Mouse (Mus musculus) urinary bladder, adult 18-20 months (tissue): ENCODE results near the gene Klrc3.
"Not testable (repeated sequence)": the region's sequence is repeated elsewhere in the genome, so short reads cannot be mapped to it uniquely, and the experiment has no call there.

Experiments
- DNase-seq, 2 experiments: peaks; one replicate each; pipeline ENCODE4 v3.0.0; 2022; ENCODE audit warnings: low spot score in 2 of 2, mixed read lengths in 2 of 2

Gene Klrc3

DNA sequence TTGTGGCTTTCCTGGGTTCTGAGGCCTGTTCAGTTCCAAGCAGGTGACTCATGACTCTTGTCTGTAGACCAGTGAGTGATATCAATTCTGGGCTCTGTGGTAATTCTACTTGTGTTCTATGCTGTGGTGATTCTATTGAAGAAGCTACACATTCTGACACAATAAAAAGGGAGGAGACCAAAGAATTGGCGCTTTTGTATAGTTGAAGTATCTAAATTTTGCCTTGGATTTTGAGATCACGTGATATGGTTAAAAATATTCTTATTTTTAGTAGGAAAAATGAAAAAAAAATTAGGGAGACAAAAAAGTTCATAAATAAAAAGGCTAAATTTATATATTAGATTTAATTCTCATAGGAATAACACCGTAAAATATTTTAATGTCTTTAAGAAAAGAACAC is at the start of gene Klrc3:
TSS of gene Klrc3 (minus strand) at position 101 of the 400 bp plus-strand sequence.
- not testable (repeated sequence) for DNase-seq

DNA sequence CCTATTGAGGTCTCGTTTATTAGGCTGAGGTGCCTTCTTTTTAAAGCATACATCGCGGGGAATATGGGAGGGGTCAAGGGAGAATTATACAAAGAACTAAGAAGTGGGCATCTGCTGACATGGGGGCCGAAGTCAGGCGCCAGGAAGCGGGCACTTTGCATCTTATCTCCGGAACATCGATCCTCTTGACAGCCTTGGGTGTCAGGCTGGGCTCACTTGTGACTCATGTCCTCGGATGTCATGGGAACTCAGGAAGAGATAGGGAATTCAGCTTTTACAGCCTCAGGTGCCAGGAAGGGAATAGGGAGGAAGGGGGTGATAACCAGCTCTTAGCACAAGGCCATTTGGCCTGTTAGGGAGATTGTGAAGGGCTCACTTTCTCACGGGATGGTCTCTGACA is 48.3 kb upstream of the Klrc3 start:
- DNase-seq: not testable (repeated sequence)

- peak; percentile 3 to 9 for DNase-seq
These were observed 37.2 kb upstream of the Klrc3 start for GRCm38 (mm10) chr6:129680379-129680778.

DNA sequence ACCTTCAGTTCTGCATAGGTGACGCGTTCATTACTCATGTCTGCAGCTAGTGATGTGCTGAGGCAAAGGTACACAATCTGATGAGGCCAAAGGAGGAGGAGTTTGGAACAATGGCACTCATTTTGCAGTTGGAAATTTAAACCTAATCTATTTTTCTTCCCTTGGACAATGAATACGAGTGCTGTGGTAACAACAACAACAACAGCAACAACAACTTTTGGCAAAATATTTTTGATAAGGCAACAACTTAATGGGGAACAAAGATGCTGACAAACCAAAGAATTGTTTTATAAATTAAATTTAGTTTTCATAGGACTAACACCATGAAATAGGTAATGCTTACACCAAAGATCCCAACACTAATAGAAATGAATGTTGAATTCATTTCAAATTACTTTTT is 35.7 kb upstream of the Klrc3 start, which contains the start of gene Klrc1:
TSS of gene Klrc1 (minus strand) at position 101 of the 400 bp plus-strand sequence.
- DNase-seq: no peak

DNA sequence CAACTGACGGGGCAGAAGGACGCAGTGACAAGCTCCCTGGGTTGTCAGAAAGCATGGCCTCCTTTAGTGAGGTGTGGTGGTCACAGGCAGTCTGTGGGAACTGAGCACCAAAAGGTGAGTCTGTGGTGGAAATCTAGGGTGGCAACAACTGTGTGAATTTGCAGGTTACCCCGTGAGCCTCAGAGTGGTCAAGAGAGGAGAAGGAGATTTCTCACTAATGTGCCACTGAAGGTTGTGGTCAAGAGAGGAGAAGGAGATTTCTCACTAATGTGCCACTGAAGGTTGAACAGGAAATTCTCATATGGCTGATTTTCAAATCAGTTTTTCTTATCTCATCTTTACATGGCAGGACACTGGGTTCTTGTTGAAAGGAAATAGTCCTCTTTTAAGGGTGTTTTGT is 18.2 kb upstream of the Klrc3 start:
- DNase-seq: not testable (repeated sequence)

DNA sequence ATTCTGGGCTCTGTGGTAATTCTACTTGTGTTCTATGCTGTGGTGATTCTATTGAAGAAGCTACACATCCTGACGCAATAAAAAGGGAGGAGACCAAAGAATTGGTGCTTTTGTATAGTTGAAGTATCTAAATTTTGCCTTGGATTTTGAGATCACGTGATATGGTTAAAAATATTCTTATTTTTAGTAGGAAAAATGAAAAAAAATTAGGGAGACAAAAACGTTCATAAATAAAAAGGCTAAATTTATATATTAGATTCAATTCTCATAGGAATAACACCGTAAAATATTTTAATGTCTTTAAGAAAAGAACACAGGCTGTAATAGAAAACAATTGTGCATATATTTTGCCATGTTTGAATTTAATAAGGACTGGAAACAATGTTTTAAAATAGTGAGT is 17.5 kb upstream of the Klrc3 start, which contains the start of gene Klrc2:
TSS of gene Klrc2 (minus strand) at position 101 of the 400 bp plus-strand sequence.
- DNase-seq: not testable (repeated sequence)

DNA sequence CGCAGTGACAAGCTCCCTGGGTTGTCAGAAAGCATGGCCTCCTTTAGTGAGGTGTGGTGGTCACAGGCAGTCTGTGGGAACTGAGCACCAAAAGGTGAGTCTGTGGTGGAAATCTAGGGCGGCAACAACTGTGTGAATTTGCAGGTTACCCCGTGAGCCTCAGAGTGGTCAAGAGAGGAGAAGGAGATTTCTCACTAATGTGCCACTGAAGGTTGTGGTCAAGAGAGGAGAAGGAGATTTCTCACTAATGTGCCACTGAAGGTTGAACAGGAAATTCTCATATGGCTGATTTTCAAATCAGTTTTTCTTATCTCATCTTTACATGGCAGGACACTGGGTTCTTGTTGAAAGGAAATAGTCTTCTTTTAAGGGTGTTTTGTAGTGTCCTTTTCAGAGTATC is 917 bp upstream of the Klrc3 start:
- DNase-seq: not testable (repeated sequence)

DNA sequence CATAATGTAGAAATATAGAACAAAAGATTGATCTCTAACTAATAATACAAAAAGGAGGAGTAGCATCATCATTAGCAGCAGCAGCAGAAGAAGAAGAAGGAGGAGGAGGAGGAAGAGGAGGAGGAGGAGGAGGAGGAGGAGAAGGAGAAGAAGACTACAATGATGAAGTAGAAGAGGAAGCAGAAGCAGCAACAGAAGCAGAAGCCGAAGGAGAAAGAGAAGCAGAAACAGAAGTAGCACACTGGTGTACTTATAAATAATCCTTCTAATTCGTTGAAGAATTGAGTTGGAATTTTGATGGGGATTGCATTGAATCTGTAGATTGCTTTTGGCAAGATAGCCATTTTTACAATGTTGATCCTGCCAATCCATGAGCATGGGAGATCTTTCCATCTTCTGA is 12.1 kb downstream of the Klrc3 start:
- not testable (repeated sequence) for DNase-seq

DNA sequence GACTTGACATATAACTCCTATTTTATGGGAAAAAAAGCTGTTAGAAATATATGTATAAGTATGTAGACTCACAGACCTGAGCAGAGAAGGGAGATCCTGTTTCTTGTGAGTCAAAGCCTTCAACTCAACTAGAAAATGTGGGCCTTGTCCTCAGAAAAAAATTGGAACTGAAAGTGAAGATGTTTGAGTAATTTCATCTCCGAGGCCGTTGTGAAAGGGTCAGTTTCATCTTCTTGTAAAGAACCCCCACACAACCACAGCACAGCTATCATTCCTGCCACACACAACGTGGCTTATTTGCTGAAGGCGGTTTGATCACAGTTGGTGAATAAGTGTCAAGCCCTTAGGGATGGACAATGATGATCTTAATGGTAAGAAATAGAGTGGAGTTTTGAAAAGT is 19.4 kb downstream of the Klrc3 start, which contains the start of gene Klrk1:
TSS of gene Klrk1 (minus strand) at position 130 of the 400 bp plus-strand sequence.
- no peak for DNase-seq

DNA sequence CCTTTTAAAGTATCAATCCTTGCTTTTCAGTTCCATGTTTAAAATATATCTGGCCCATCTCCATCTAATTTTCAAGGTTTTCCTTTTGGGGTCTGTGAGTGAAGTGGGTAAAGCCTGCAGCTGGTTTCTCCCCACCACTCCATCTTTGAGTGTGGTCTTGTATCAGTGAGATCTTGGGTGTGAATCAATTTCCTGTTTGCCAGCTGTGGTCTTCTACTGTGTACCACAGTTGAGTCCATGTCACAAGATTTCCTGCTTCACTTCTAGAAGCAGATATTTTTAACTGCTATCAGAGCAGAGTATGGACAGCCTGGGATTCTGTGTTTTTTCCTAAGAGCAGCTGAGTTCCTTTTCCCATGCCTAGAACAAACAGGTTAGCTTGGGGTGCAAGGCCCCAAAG is 34.8 kb downstream of the Klrc3 start:
- no peak for DNase-seq

GRCm38 (mm10) chr6:129591508-129591907 is 51.6 kb downstream of the Klrc3 start, which contains the start of gene Klrd1:
Gene Klrd1 (plus strand): TSS chr6:129591782.
- no peak for DNase-seq
